Mouse (Mus musculus) ES-E14 (cell line): Measurements from ENCODE around the gene Dusp11.
"Not testable (repeated sequence)": the region's sequence is repeated elsewhere in the genome, so short reads cannot be mapped to it uniquely, and the experiment has no call there.

Experiments used
- HCFC1 ChIP-seq: IDR thresholded peaks from 2 replicates; pipeline ENCODE4 v1.6.1; 2012; ENCODE audit warnings: low read length, inconsistent platforms, borderline replicate concordance; ENCODE audit not compliant: insufficient read depth
- MAFK ChIP-seq: IDR thresholded peaks from 2 replicates; pipeline ENCODE4 v1.6.1; 2014; ENCODE audit warnings: mild to moderate bottlenecking, low read depth, low read length, inconsistent platforms; ENCODE audit not compliant: insufficient read depth
- ZC3H11A ChIP-seq: IDR thresholded peaks from 2 replicates; pipeline ENCODE4 v1.6.1; 2012; ENCODE audit warnings: low read depth, mild to moderate bottlenecking, inconsistent platforms, low read length, borderline replicate concordance
- ZNF384 ChIP-seq: IDR thresholded peaks from 2 replicates; pipeline ENCODE4 v1.6.1; 2012; ENCODE audit warnings: low read depth, low read length, inconsistent platforms

DNA sequence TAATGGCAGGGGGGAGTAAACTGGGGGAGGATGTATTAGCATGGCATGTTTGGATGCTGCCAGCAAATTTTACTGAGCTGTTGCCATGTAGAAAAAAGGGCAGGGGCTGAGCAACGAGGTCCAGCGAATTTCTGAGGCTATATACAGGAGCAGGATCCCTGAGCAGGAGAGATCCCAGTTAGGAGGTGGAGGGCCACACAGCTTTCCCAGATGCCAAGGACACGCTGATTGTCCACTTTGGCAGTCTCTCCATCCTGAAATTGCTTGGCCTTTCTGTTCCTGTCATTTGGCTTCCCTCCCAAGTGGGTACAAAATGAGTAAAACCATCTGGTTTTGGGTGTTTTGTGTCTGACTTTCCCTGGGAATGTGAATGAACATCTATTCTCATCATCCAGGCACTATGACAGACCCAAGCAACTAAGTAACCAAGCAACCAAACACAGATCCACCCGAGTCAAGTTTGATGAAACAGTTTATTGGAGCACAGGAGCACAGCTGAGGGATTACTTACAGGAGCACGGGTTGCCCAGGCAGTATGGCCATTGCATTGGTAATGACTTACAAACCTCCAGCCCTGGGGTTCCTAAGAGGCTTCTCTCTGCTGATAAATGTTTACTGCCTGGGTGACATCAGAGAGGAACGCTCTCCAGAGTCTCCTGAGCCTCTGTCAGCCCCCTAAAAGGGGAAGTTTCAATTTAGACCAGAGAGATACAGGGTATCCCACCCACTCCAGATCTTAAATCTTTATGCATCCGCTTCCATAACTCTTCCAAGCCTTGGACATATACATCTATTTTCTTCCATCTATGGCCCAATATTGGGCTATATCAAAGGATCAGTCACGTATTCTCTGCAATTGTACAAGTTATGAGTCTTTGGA lies 62.6 kb downstream of the Dusp11 start:
- not testable (repeated sequence) for TF ChIP-seq ZNF384, ZC3H11A, MAFK, HCFC1
